Mouse (Mus musculus) cerebellum, adult 9-11 months (tissue): Measurements from ENCODE around the gene Abcc1.

Experiments used
- DNase-seq: peaks from one replicate; pipeline ENCODE4 v3.0.0; 2022

The Abcc1 gene

GRCm38 (mm10) chr16:14377321-14377720, 16.0 kb downstream of the Abcc1 start:
- DNase-seq = peak; percentile 61

- no peak for DNase-seq
These were observed 17.3 kb downstream of the Abcc1 start for GRCm38 (mm10) chr16:14378654-14379053.

- DNase-seq = no peak
These were observed 18.5 kb downstream of the Abcc1 start for GRCm38 (mm10) chr16:14379888-14380287.

GRCm38 (mm10) chr16:14381061-14381665, 19.8 kb downstream of the Abcc1 start:
- DNase-seq = no peak

- no peak for DNase-seq
These were observed 37.9 kb downstream of the Abcc1 start for GRCm38 (mm10) chr16:14399303-14399702.

- no peak for DNase-seq
These were observed 42.1 kb downstream of the Abcc1 start for GRCm38 (mm10) chr16:14403507-14403906.

- no peak for DNase-seq
These were observed 44.3 kb downstream of the Abcc1 start for GRCm38 (mm10) chr16:14405636-14406035.

GRCm38 (mm10) chr16:14409124-14409523, 47.8 kb downstream of the Abcc1 start:
- DNase-seq = no peak

GRCm38 (mm10) chr16:14409776-14410175, 48.4 kb downstream of the Abcc1 start:
- no peak for DNase-seq

GRCm38 (mm10) chr16:14410611-14411010, 49.3 kb downstream of the Abcc1 start:
- no peak for DNase-seq

- DNase-seq = no peak
These were observed 49.8 kb downstream of the Abcc1 start for GRCm38 (mm10) chr16:14411156-14411555.

- DNase-seq = no peak
These were observed 51.2 kb downstream of the Abcc1 start for GRCm38 (mm10) chr16:14412551-14412950.

GRCm38 (mm10) chr16:14415206-14415605, 53.8 kb downstream of the Abcc1 start:
- no peak for DNase-seq

GRCm38 (mm10) chr16:14416957-14417618, 55.7 kb downstream of the Abcc1 start:
- DNase-seq = no peak

GRCm38 (mm10) chr16:14420496-14421132, 59.3 kb downstream of the Abcc1 start:
- DNase-seq = no peak

- no peak for DNase-seq
These were observed 60.7 kb downstream of the Abcc1 start for GRCm38 (mm10) chr16:14422081-14422480.

GRCm38 (mm10) chr16:14429371-14429770, 68.0 kb downstream of the Abcc1 start:
- no peak for DNase-seq

GRCm38 (mm10) chr16:14432996-14433395, 71.6 kb downstream of the Abcc1 start:
- no peak for DNase-seq

GRCm38 (mm10) chr16:14435526-14435925, 74.2 kb downstream of the Abcc1 start:
- no peak for DNase-seq

- DNase-seq = no peak
These were observed 76.2 kb downstream of the Abcc1 start for GRCm38 (mm10) chr16:14437446-14437982.

- no peak for DNase-seq
These were observed 77.2 kb downstream of the Abcc1 start for GRCm38 (mm10) chr16:14438561-14438960.

- no peak for DNase-seq
These were observed 77.7 kb downstream of the Abcc1 start for GRCm38 (mm10) chr16:14439081-14439480.

GRCm38 (mm10) chr16:14439801-14440614, 78.7 kb downstream of the Abcc1 start:
- DNase-seq = no peak
